Mouse (Mus musculus) cerebellum, adult 11 months (tissue): ENCODE measurements around the gene Gprasp1.

Source experiments
- DNase-seq: peaks from one replicate; pipeline ENCODE4 v3.0.0; 2022

Gprasp1 gene

DNA sequence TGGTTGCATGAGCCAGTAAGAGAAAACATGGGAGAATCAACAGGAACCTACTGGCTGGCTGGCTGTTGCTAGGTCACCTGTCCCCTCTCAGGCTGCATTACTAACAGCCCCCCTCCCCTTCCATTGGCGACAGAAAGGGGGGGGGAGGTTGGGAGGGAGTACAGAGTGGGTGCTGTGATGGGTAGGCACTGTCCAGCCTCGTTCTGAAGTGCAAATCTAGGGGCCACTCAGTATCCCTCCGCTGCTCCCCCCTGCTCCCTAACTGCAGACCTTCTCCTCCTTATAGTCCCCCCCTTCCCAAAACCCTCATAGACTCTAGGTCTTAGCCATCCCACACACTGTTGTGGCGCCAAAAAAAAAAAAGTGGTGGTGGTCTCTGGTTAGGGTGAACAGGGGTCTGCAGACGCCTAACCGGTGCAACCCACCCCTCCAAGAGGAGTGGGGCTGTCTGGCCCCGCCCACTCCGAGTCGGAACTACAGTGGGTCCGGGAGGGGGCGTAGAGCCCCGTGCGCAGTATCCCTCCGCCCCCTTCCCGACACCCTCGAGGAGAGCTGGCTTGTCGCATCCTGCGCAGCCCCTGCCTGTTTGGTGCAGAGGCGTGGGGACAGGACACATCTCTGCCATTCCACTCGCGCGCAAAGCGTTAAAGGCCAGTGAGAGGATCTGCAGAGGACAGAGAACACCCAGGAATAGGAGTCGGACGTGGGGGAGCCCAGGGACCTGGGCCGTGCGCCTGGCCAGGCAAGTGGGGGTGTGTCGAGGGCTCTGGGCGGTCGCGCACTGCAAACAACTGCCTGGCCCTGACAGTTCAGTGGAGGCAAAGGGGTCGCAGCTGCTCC lies 96.2 kb downstream of the Gprasp1 start, which contains the start of gene Gprasp2:
Gprasp2 (plus strand) TSS at position 514 of the 840 bp plus-strand sequence.
- DNase-seq = peak; percentile 57

DNA sequence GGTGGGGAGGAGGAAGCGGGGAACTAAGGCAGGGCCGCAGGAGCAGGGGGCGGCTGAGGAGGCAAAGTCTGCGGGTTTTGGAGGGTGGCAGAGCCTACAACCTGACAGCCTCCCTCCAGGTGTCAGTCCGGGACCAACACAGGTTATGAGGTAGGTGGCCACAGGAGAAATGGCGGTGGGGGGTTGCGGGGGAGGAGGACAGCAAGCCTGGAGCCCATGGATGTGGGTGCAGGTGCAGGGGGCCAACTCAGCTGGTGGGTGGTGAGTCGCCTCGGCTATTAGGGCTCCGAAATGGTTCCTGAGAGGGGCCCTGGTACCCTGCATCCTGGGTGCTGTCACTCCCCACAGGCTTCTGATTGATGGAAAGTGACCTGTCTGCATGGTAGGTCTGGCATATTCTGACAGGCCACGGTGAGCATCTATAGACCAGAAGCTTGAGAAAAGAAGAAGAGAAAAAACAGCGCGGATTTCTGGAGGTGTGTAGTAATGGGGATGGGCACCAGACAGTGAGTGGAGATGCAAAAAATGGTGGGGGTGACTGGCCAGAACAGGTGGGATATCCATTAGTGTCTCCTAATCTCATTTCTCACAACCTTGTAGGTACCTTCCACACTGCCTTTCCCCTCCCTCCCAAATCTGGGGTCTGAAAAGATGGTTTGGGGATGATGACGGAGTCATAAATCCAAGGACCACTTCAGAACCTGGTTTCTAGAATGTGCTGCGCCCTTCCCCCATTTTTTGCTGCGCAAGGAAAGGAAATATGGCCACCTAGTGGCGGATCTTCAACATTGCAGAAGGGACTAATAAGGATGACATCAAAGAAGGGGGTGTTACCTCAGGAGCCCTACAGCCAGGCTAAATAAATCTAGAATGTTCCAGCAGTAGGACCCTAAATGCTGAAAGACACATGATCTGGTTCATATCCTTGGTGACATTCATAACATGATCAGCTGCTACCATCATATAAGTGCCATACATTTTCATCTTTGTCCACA lies 97.2 kb downstream of the Gprasp1 start:
- peak; percentile 45 for DNase-seq
